Mouse (Mus musculus) heart, postnatal 10 days (tissue): ENCODE data around the gene Pnrc1. TPM values are rescaled to one million over a fixed set of nuclear protein-coding genes. Genes with fewer than 3 reads are reported as not detected.
A peak's percentile ranks its signal among the peaks of the same experiment; 100 is the strongest.

Experiments
- DNase-seq, 2 experiments: peaks; one replicate each; pipeline ENCODE4 v3.0.0; 2021
- intact Hi-C: fragments of 180-260 bp; cut with DNase I; formaldehyde crosslinking; loops from one replicate; pipeline ENCODE4 v1.15.1; 2025
- total RNA-seq, 2 experiments: library from RNA; stranded (reverse); gene quantifications; 2 replicates each; pipeline ENCODE4 v1.2.3; 2021

The Pnrc1 gene
- total RNA-seq, 2 experiments from 2014 or later, result 122 to 127 TPM

- intact Hi-C loops, result no loop called here
- no peak for DNase-seq
Measured at GRCm38 (mm10) chr4:33273437-33273836, 16.5 kb downstream of the Pnrc1 start.

GRCm38 (mm10) chr4:33270386-33271314, 19.3 kb downstream of the Pnrc1 start:
- no peak for DNase-seq

GRCm38 (mm10) chr4:33264979-33265726, 24.8 kb downstream of the Pnrc1 start:
- intact Hi-C loops, result loop anchor here (2.0 kb wide), 1 partner anchor 18 kb away; no protein-coding TSS in a partner anchor
- DNase-seq, result no peak

More at GRCm38 (mm10) chr4:33270386-33271314, 19.3 kb downstream of the Pnrc1 start:
- intact Hi-C loops, result no loop called here

DNA sequence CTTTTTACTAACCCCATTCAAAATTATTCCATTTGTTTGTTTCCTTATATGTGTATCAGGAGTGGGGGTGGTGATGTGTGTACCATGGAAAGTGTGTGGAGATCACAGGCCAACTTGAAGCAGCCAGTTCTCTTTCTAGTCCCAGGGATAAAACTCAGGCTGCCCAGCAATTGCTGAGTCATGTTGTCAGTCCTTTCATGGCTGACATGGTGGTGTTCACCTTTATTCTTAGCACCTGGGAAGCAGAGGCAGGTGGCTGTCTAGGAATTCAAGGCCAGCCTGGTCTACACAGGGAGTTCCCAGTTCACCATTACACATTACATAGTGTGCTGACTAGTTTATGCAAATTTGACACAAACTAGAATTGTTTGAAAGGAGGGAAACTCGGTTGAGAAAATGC, 27.1 kb downstream of the Pnrc1 start:
- intact Hi-C loops, result no loop called here
- DNase-seq, result no peak

DNA sequence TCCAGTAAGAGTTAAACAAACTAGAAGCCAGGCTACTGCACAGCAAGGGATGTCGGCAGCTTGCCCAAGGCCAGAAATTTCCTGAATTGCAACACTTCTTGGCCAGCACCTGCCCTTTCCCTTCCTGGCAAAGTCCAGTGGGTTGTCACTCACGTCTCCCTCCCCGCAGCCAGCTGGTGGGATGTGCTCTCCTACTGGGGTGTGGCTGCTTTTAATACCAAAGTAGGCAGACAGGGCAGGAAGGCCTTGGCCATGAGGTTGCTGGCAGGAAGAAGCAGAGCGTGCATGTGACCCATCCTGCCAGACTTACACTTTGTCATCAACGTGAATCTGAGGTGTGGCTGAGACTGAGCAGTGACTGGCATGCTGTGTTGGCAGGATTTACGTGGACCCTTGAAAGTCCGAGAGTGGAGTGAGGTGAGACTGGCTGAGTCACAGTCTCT, 28.6 kb downstream of the Pnrc1 start:
- intact Hi-C loops, result no loop called here
- DNase-seq, result peak; percentile 96 to 97

DNA sequence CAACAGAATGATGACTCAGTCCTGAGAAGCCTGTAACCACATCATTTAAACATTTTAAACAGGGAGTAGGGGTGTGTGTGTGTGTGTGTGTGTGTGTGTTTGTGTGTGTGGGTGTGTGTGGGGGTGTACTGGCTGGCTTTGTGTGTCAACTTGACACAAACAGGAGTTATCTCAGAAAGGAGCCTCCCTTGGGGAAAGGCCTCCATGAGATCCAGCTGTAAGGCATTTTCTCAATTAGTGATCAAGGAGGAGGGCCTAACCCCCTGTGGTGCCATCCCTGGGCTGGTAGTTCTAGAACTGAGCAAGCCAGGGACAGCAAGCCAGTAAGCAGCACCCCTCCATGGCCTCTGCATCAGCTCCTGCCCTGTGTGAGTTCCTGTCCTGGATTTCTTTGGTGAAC, 29.7 kb downstream of the Pnrc1 start:
- no peak for DNase-seq
- intact Hi-C loops, result no loop called here

DNA sequence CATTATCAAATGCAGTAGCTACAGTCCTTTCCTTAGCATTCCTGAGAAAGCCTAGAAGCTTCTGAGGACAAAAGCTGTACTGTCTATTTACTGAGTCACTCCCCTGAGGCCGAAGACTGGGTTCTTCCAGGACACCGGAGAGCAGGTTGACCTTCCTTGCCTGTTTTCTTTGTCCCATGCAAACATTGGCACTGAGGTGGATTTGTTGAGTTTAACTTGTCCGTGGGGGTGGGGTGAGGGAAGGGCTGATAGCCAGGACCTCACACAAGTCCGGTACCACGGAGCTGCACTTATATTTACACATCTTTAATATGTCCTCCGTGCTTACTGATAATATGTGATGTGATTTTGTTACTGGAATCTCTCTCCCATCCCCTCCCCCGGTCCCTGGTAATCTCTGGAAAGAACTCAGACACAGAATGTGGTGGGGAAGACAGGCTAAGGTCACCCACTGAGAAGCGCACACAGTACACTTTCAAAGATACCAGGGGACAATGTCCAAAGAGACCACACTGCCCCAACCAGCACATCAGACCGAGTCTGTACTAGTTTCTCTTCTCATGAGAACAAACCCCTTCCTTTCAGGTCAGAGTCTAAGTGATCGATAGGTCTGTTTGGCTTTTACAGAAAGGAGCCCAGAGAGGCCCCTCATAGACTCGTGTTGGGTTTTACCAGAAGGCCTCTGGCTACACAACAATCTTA, 32.5 kb downstream of the Pnrc1 start:
- peak; percentile 43 to 56 for DNase-seq
- intact Hi-C loops, result no loop called here

GRCm38 (mm10) chr4:33254706-33255105, 35.3 kb downstream of the Pnrc1 start:
- intact Hi-C loops, result no loop called here
- no peak for DNase-seq

GRCm38 (mm10) chr4:33250867-33251266, 39.1 kb downstream of the Pnrc1 start:
- intact Hi-C loops, result no loop called here
- DNase-seq, result no peak

DNA sequence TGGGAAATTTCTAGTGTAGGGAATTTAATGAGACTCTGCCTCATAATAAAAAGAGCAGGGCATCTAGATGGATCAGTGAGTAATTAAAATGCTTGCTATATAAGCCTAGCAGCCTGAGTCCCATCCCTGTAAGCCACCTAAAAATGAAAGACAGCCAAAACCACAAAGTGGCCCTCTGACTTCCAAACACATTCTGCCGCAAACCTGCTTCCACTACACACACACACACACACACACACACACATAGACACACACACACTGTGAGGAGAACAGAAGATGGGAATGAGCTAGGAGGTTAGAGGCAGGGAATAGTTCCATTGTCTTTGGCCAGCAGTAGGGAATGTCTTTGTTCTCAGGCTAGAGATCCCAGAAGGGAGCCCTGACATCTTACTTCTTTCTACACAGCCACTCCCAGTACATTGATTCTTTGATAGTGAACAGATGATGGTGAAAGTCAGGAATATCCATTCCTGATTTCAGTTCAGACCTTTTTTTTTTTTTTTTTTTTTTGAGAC, 40.2 kb downstream of the Pnrc1 start:
- no peak for DNase-seq
- intact Hi-C loops, result loop anchor here (5.0 kb wide), 2 partner anchors 42 to 217 kb away; partner anchors contain the start of genes Srsf12 and Ube2j1

GRCm38 (mm10) chr4:33248915-33249314, 41.0 kb downstream of the Pnrc1 start:
- no peak for DNase-seq
- intact Hi-C loops, result loop anchor here (5.0 kb wide), 2 partner anchors 42 to 217 kb away; partner anchors contain the start of genes Srsf12 and Ube2j1

- intact Hi-C loops, result loop anchor here (5.0 kb wide), 2 partner anchors 41 to 216 kb away; partner anchors contain the start of genes Srsf12 and Ube2j1
- peak; percentile 99 for DNase-seq
Measured at GRCm38 (mm10) chr4:33248062-33248889, 41.7 kb downstream of the Pnrc1 start.

GRCm38 (mm10) chr4:33247479-33248053, 42.4 kb downstream of the Pnrc1 start:
- peak; percentile 100 for DNase-seq
- intact Hi-C loops, result loop anchor here (1.0 to 5.0 kb wide), 4 partner anchors 40 to 215 kb away; partner anchors contain the start of genes Pm20d2, Srsf12 and Ube2j1

- no peak for DNase-seq
- intact Hi-C loops, result loop anchor here (2.0 to 5.0 kb wide), 3 partner anchors 39 to 214 kb away; partner anchors contain the start of genes Srsf12 and Ube2j1
Measured at GRCm38 (mm10) chr4:33245853-33246395, 44.0 kb downstream of the Pnrc1 start.

DNA sequence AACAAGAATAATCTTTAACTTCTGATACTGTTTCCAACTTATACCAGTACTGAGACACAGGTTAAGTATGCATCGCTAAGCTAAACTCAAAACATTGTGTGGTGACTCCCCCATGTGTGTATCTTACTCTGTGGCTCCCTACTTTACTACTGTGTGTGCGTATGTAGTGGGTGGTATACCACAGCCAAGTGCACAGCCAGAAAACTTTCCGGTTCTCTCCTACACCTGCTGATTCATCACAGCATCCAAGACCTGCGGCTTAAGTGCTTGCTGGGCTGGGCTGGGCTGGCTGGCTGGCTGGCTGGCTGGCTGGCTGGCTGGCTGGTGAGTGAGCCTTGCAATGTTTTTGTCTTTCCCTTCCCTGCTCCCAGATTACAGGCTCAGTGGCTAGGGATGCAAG, 46.0 kb downstream of the Pnrc1 start:
- no peak for DNase-seq
- intact Hi-C loops, result no loop called here

- intact Hi-C loops, result no loop called here
- DNase-seq, result no peak
Measured at GRCm38 (mm10) chr4:33243016-33243758, 46.8 kb downstream of the Pnrc1 start.

DNA sequence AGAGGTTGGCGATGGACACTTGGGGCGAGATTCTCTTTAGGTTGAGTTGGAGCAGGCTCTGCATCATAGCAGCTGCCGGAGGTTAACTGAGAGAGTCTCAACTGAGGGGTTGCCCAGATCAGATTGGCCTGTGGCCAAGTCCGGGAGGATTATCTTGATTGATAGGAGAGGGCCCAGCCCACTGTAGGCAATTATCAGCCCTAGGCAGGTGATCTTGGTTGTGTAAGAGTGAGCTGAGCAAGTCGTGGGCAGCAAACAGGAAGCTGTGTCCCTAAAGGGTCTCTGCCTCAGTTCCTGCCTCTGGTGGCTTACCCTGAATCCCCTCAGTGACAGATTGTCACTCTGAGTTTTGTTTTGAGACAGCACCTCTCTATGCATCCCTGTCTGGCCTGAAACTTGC, 47.4 kb downstream of the Pnrc1 start:
- intact Hi-C loops, result no loop called here
- DNase-seq, result no peak

GRCm38 (mm10) chr4:33230881-33231280, 59.1 kb downstream of the Pnrc1 start:
- intact Hi-C loops, result no loop called here
- no peak for DNase-seq
